Comparison of ENCODE assay signal across 26 mouse cellular contexts in the genomic region with DNA sequence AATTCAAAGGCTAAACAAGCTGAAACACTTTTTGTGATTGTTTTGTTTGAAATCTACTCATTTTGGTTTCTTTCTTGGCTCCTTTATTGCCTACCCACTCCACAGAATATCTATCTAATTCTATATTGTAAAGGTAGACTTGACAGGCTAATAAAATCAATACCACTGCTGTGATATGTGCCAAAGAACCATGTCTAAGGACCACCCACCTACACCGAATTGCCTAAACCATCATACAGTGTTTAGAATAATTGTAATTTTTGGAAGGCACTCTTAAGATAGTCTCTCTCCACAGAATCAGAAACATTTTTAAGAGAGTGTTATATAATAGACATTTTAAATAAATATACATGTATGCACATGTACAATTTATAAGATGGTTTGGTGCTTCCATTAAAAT.
DNase-seq lines count a peak whose midpoint lies in the region; ATAC-seq and TF ChIP-seq lines count a peak whose summit lies in the region.
"Had no signal": no experiment of that assay in that cellular context is flagged by ENCODE, and none has a peak within 500 bp of the region (broad histone marks: within the 10 kb centered on the region; RNA-seq: fewer than 3 reads in every experiment).

No protein-coding gene starts in this region.

- no peak for DNase-seq in forebrain, embryonic 10.5 days (ENCODE audit: extremely low spot score, low spot score)
- DNase-seq in forebrain, postnatal 0 days = no peak
- DNase-seq in hindbrain, embryonic 10.5 days (ENCODE audit: low spot score) = no peak
- DNase-seq in hindbrain, embryonic 14.5 days (ENCODE audit: low spot score) = no peak
- no peak for DNase-seq in midbrain, embryonic 11.5 days (ENCODE audit: low spot score, missing footprints)
- DNase-seq: adrenal gland, adult 8-10 months; adrenal gland, postnatal 14 days; adrenal gland, postnatal 36 days; B cell, adult 2 months; cerebellum, adult 11-12 months; cerebellum, adult 2 months; cerebellum, adult 9-10 months; cerebellum, postnatal 10 days; cerebellum, postnatal 25 days had no signal

- H3K9ac ChIP-seq in forebrain, postnatal 0 days = no peak overlapping the region
- no peak overlapping the region for H3K9ac ChIP-seq in hindbrain, embryonic 14.5 days
- H3K9ac ChIP-seq in hindbrain, embryonic 12.5 days = no peak overlapping the region
- no peak overlapping the region for H3K9ac ChIP-seq in hindbrain, embryonic 16.5 days (ENCODE audit: low read depth, low read length)
- no peak overlapping the region for H3K9ac ChIP-seq in midbrain, embryonic 11.5 days (ENCODE audit: low read length)
- H3K9ac ChIP-seq in midbrain, embryonic 16.5 days (ENCODE audit: low read depth, low read length) = no peak overlapping the region
- H3K9ac ChIP-seq: embryonic facial prominence, embryonic 12.5 days; forebrain, embryonic 13.5 days had no signal

- 63% methylated on average over 1 of the region's 1 CpGs for WGBS in forebrain, embryonic 10.5 days
- WGBS in forebrain, postnatal 0 days = 59% methylated on average over 1 of the region's 1 CpGs
- whole genome bisulfite sequencing in hindbrain, embryonic 10.5 days = 42% methylated on average over 1 of the region's 1 CpGs
- 14% methylated on average over 1 of the region's 1 CpGs for WGBS in hindbrain, embryonic 14.5 days
- WGBS in hindbrain, embryonic 12.5 days = 40% methylated on average over 1 of the region's 1 CpGs
- 38% methylated on average over 1 of the region's 1 CpGs for WGBS in hindbrain, embryonic 16.5 days
- 38% methylated on average over 1 of the region's 1 CpGs for WGBS in midbrain, embryonic 11.5 days
- 33% methylated on average over 1 of the region's 1 CpGs for WGBS in midbrain, embryonic 16.5 days

- no peak overlapping the region for H3K4me3 ChIP-seq in forebrain, embryonic 10.5 days
- no peak overlapping the region for H3K4me3 ChIP-seq in forebrain, postnatal 0 days (ENCODE audit: low read depth, low read length)
- H3K4me3 ChIP-seq in hindbrain, embryonic 10.5 days = no peak overlapping the region
- no peak overlapping the region for H3K4me3 ChIP-seq in hindbrain, embryonic 14.5 days (replicated peaks; ENCODE audit: low read length)
- no peak overlapping the region for H3K4me3 ChIP-seq in hindbrain, embryonic 12.5 days
- H3K4me3 ChIP-seq in hindbrain, embryonic 16.5 days (ENCODE audit: low read length) = no peak overlapping the region
- H3K4me3 ChIP-seq in midbrain, embryonic 11.5 days (ENCODE audit: low read depth, low read length) = no peak overlapping the region
- no peak overlapping the region for H3K4me3 ChIP-seq in midbrain, embryonic 16.5 days (ENCODE audit: low read depth, low read length)
- H3K4me3 ChIP-seq: embryonic facial prominence, embryonic 10.5 days; embryonic facial prominence, embryonic 12.5 days; forebrain, embryonic 13.5 days had no signal

- H3K27ac ChIP-seq in forebrain, embryonic 10.5 days = peak overlapping the region; percentile 78; the same call in 1 of the 2 replicates
- H3K27ac ChIP-seq in forebrain, postnatal 0 days (ENCODE audit: low read depth, low read length) = no peak overlapping the region
- peak overlapping the region; percentile 83 for H3K27ac ChIP-seq in hindbrain, embryonic 10.5 days
- H3K27ac ChIP-seq in hindbrain, embryonic 14.5 days = no peak overlapping the region
- H3K27ac ChIP-seq in hindbrain, embryonic 12.5 days = peak overlapping the region; percentile 17; the same call in 1 of the 2 replicates
- H3K27ac ChIP-seq in hindbrain, embryonic 16.5 days (ENCODE audit: low read depth, low read length) = no peak overlapping the region
- peak overlapping the region; percentile 32; the same call in 1 of the 2 replicates for H3K27ac ChIP-seq in midbrain, embryonic 11.5 days (ENCODE audit: low read depth, low read length)
- H3K27ac ChIP-seq in midbrain, embryonic 16.5 days (ENCODE audit: low read length) = no peak overlapping the region
- H3K27ac ChIP-seq: embryonic facial prominence, embryonic 12.5 days; forebrain, embryonic 13.5 days had no signal

- TF ChIP-seq CTCF in forebrain, postnatal 0 days (IDR thresholded peaks at IDR 0.05; ENCODE audit: low read depth) = no peak

- H3K9me3 ChIP-seq in forebrain, embryonic 10.5 days = no peaks in the 10 kb centered on the region
- H3K9me3 ChIP-seq in forebrain, postnatal 0 days (ENCODE audit: low read length) = no peaks in the 10 kb centered on the region
- H3K9me3 ChIP-seq in hindbrain, embryonic 10.5 days = no peaks in the 10 kb centered on the region
- no peaks in the 10 kb centered on the region for H3K9me3 ChIP-seq in hindbrain, embryonic 14.5 days (ENCODE audit: control insufficient read depth, low read length)
- no peaks in the 10 kb centered on the region for H3K9me3 ChIP-seq in hindbrain, embryonic 12.5 days (replicated peaks)
- H3K9me3 ChIP-seq in hindbrain, embryonic 16.5 days (ENCODE audit: control insufficient read depth, low read length) = no peaks in the 10 kb centered on the region
- no peaks in the 10 kb centered on the region for H3K9me3 ChIP-seq in midbrain, embryonic 11.5 days (ENCODE audit: control insufficient read depth, low read length)
- H3K9me3 ChIP-seq in midbrain, embryonic 16.5 days (replicated peaks; ENCODE audit: control insufficient read depth, low read length, poor library complexity, severe bottlenecking) = no peaks in the 10 kb centered on the region
- H3K9me3 ChIP-seq: embryonic facial prominence, embryonic 10.5 days; embryonic facial prominence, embryonic 12.5 days; forebrain, embryonic 13.5 days had no signal

- no peak for ATAC-seq in forebrain, postnatal 0 days
- ATAC-seq in hindbrain, embryonic 14.5 days (ENCODE audit: low FRiP score) = no peak
- ATAC-seq in hindbrain, embryonic 12.5 days (ENCODE audit: low FRiP score) = no peak
- no peak for ATAC-seq in hindbrain, embryonic 16.5 days
- peak; percentile 50; the same call in 1 of the 2 replicates for ATAC-seq in midbrain, embryonic 11.5 days (ENCODE audit: low FRiP score)
- ATAC-seq in midbrain, embryonic 16.5 days = no peak
- ATAC-seq: activated CD4-positive, CD25-positive, alpha-beta regulatory T cell, adult 4 months; CD4-positive, CD25-positive, alpha-beta regulatory T cell, adult 4 months; forebrain, embryonic 13.5 days; forebrain, embryonic 16.5 days; Patski had no signal

- H3K36me3 ChIP-seq in forebrain, embryonic 10.5 days (replicated peaks) = no peaks in the 10 kb centered on the region
- no peaks in the 10 kb centered on the region for H3K36me3 ChIP-seq in forebrain, postnatal 0 days (ENCODE audit: insufficient read depth)
- no peaks in the 10 kb centered on the region for H3K36me3 ChIP-seq in hindbrain, embryonic 10.5 days
- H3K36me3 ChIP-seq in hindbrain, embryonic 14.5 days (replicated peaks; ENCODE audit: control insufficient read depth, insufficient read depth) = no peaks in the 10 kb centered on the region
- no peaks in the 10 kb centered on the region for H3K36me3 ChIP-seq in hindbrain, embryonic 12.5 days
- no peaks in the 10 kb centered on the region for H3K36me3 ChIP-seq in hindbrain, embryonic 16.5 days (ENCODE audit: control insufficient read depth, insufficient read depth, low read length)
- H3K36me3 ChIP-seq in midbrain, embryonic 11.5 days (ENCODE audit: control insufficient read depth, insufficient read depth, low read length) = no peaks in the 10 kb centered on the region
- no peaks in the 10 kb centered on the region for H3K36me3 ChIP-seq in midbrain, embryonic 16.5 days (ENCODE audit: control insufficient read depth, insufficient read depth, low read length)
- H3K36me3 ChIP-seq: embryonic facial prominence, embryonic 10.5 days; embryonic facial prominence, embryonic 12.5 days; G1E had no signal

- no peak overlapping the region for H3K4me2 ChIP-seq in forebrain, postnatal 0 days (ENCODE audit: low read depth)
- no peak overlapping the region for H3K4me2 ChIP-seq in hindbrain, embryonic 14.5 days (replicated peaks)
- H3K4me2 ChIP-seq in hindbrain, embryonic 12.5 days (replicated peaks) = no peak overlapping the region
- no peak overlapping the region for H3K4me2 ChIP-seq in hindbrain, embryonic 16.5 days (ENCODE audit: low read length)
- no peak overlapping the region for H3K4me2 ChIP-seq in midbrain, embryonic 11.5 days
- no peak overlapping the region for H3K4me2 ChIP-seq in midbrain, embryonic 16.5 days (ENCODE audit: low read length)
- H3K4me2 ChIP-seq: embryonic facial prominence, embryonic 12.5 days; forebrain, embryonic 13.5 days had no signal

- no peaks in the 10 kb centered on the region for H3K27me3 ChIP-seq in forebrain, embryonic 10.5 days (ENCODE audit: poor library complexity, severe bottlenecking)
- no peaks in the 10 kb centered on the region for H3K27me3 ChIP-seq in forebrain, postnatal 0 days (ENCODE audit: insufficient read depth, low read length)
- no peaks in the 10 kb centered on the region for H3K27me3 ChIP-seq in hindbrain, embryonic 10.5 days (ENCODE audit: insufficient read depth, poor library complexity, severe bottlenecking)
- no peaks in the 10 kb centered on the region for H3K27me3 ChIP-seq in hindbrain, embryonic 14.5 days (ENCODE audit: control insufficient read depth, insufficient read depth, low read length)
- H3K27me3 ChIP-seq in hindbrain, embryonic 12.5 days = no peaks in the 10 kb centered on the region
- no peaks in the 10 kb centered on the region for H3K27me3 ChIP-seq in hindbrain, embryonic 16.5 days (replicated peaks; ENCODE audit: control insufficient read depth, insufficient read depth, low read length)
- no peaks in the 10 kb centered on the region for H3K27me3 ChIP-seq in midbrain, embryonic 11.5 days (ENCODE audit: control insufficient read depth, insufficient read depth, low read length)
- H3K27me3 ChIP-seq in midbrain, embryonic 16.5 days (ENCODE audit: control insufficient read depth, insufficient read depth, low read depth, low read length) = no peaks in the 10 kb centered on the region
- H3K27me3 ChIP-seq: CH12.LX; embryonic facial prominence, embryonic 12.5 days; forebrain, embryonic 13.5 days; Patski had no signal

- peaks cover 38% of the 10 kb centered on the region for H3K4me1 ChIP-seq in forebrain, embryonic 10.5 days
- no peaks in the 10 kb centered on the region for H3K4me1 ChIP-seq in forebrain, postnatal 0 days (ENCODE audit: insufficient read depth)
- H3K4me1 ChIP-seq in hindbrain, embryonic 10.5 days (replicated peaks) = peaks cover 38% of the 10 kb centered on the region
- no peaks in the 10 kb centered on the region for H3K4me1 ChIP-seq in hindbrain, embryonic 14.5 days (replicated peaks; ENCODE audit: control insufficient read depth, insufficient read depth, low read length)
- H3K4me1 ChIP-seq in hindbrain, embryonic 12.5 days = peaks cover 6% of the 10 kb centered on the region
- H3K4me1 ChIP-seq in hindbrain, embryonic 16.5 days (ENCODE audit: control insufficient read depth, insufficient read depth, low read depth, low read length) = no peaks in the 10 kb centered on the region
- peaks cover 14% of the 10 kb centered on the region for H3K4me1 ChIP-seq in midbrain, embryonic 11.5 days (ENCODE audit: control insufficient read depth, insufficient read depth, low read length)
- no peaks in the 10 kb centered on the region for H3K4me1 ChIP-seq in midbrain, embryonic 16.5 days (ENCODE audit: control insufficient read depth, insufficient read depth, low read length)
- H3K4me1 ChIP-seq: embryonic facial prominence, embryonic 10.5 days; embryonic facial prominence, embryonic 12.5 days had no signal

Comparison
In these comparisons a context has a peak if more than half of its experiments do, and no peak if none do; other contexts are left out.
1. H3K27ac ChIP-seq: peak in forebrain, embryonic 10.5 days (single experiment), hindbrain, embryonic 10.5 days (single experiment), hindbrain, embryonic 12.5 days (single experiment) and midbrain, embryonic 11.5 days (single experiment); none in forebrain, postnatal 0 days (single experiment), hindbrain, embryonic 14.5 days (single experiment), hindbrain, embryonic 16.5 days (single experiment) and midbrain, embryonic 16.5 days (single experiment).